Mouse (Mus musculus) gastrocnemius, adult 8-10 months (tissue): ENCODE results near the gene Spop. TPM values are rescaled to one million over a fixed set of nuclear protein-coding genes. Genes with fewer than 3 reads are reported as not detected.

Source experiments
- DNase-seq, 2 experiments: peaks; one replicate each; pipeline ENCODE4 v3.0.0; 2022; ENCODE audit warnings: low spot score in 2 of 2
- total RNA-seq, 4 experiments: library from RNA; stranded (reverse); gene quantifications; 2 replicates each; pipeline ENCODE4 v1.2.4; 2022

The Spop gene
- total RNA-seq, 4 experiments from 2014 or later, result 183 to 223 (median 204) TPM

- DNase-seq, result no peak
Observed at GRCm38 (mm10) chr11:95519996-95520395, 106.1 kb downstream of the Spop start.

GRCm38 (mm10) chr11:95520456-95521072 is 106.7 kb downstream of the Spop start:
- DNase-seq, result peak; percentile 80 to 81

GRCm38 (mm10) chr11:95521563-95521962 is 107.7 kb downstream of the Spop start:
- DNase-seq, result peak; percentile 47 to 54

DNA sequence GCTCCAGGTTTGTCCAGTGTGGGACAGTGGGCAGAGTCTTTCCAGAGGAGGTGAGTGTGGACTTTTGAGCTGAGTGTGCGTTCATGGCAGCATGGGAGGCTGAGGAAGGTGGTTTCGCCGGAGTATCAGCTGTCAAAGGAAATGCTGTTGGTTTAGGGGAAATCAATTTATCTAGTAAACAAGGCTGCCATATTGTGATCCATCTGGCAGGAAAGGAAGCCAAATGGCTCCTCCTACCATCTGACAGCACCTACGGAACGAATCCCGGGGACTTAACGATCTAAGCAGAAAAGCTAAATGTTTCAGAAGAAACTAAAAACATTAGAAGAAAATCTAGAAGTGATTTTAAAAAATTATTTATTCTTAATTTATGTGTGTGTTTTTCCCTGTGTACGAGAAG is 113.4 kb downstream of the Spop start:
- DNase-seq, result no peak

- DNase-seq, result no peak
Observed at GRCm38 (mm10) chr11:95528231-95528630, 114.4 kb downstream of the Spop start.

GRCm38 (mm10) chr11:95532353-95533072 is 118.6 kb downstream of the Spop start:
- DNase-seq, result no peak

- peak; percentile 72 to 84 for DNase-seq
Observed at GRCm38 (mm10) chr11:95533484-95534160, 119.7 kb downstream of the Spop start.

GRCm38 (mm10) chr11:95538378-95539104 is 124.7 kb downstream of the Spop start:
- DNase-seq, result no peak

GRCm38 (mm10) chr11:95540637-95541385 is 126.9 kb downstream of the Spop start:
- no peak for DNase-seq

Other genes with a start within 250 kb of the Spop start
- gene Tac4, start 152.6 kb upstream of the Spop start, total RNA-seq, result not detected
- gene Kat7, start 103.8 kb upstream of the Spop start, total RNA-seq, result 10 to 100 TPM; 19.8 to 28.9 (median 24.2) TPM
- 1 to 10 TPM; 1.4 to 2.6 (median 2.5) TPM for gene Fam117a, start 77.1 kb upstream of the Spop start, total RNA-seq
- gene Slc35b1, start 29.4 kb upstream of the Spop start, total RNA-seq, result 10 to 100 TPM; 49.1 to 55.1 (median 51.9) TPM
- under 1 TPM; 0.13 to 0.45 (median 0.30) TPM for gene Nxph3, start 100.5 kb downstream of the Spop start, total RNA-seq
- 1 to 10 TPM in 1 of 4 experiments, under 1 TPM in 3; 0.12 to 1.0 (median 0.29) TPM for gene Ngfr, start 173.7 kb downstream of the Spop start, total RNA-seq